ENCODE assay signal across 22 mouse cellular contexts in the genomic region with DNA sequence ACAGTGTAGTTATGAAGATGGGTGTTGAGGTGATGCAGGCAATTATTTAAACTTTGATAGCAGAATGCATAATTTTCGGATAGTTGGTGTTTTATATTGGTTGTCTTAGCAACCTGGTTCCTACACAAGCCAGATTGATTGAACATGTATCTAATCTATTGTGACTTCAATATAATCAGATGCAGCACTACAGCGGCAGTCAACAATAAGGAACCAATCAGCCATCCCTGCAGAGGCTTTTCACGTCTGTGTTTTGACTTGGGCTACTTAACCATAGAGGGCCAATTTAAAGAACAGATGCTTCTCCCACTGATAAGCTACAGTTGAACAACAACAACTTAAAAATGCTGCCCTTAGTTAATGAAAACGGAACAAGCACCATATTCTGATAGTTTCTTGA.
DNase-seq lines count a peak whose midpoint lies in the region; ATAC-seq lines count a peak whose summit lies in the region.
"Had no signal": no experiment of that assay in that cellular context is flagged by ENCODE, and none has a peak within 500 bp of the region (broad histone marks: within the 10 kb centered on the region; RNA-seq: fewer than 3 reads in every experiment).

No protein-coding gene starts in this region.

- no peak for DNase-seq in forebrain, embryonic 10.5 days (ENCODE audit: extremely low spot score, low spot score)
- no peak for DNase-seq in midbrain, embryonic 11.5 days (ENCODE audit: low spot score, missing footprints)
- no peak for DNase-seq in midbrain, embryonic 10.5 days (ENCODE audit: low spot score)
- peak; percentile 5 for DNase-seq in retina, embryonic 14.5 days (ENCODE audit: low spot score)
- no peak for DNase-seq in retina, postnatal 1 day
- DNase-seq in spleen, adult 12 weeks (ENCODE audit: low spot score) = no peak
- DNase-seq: adrenal gland, adult 2 months; adrenal gland, postnatal 10 days; adrenal gland, postnatal 25 days; cerebellum, adult 11 months; cerebellum, adult 18-20 months; cerebellum, adult 8-10 months; cerebellum, adult 9-11 months; cerebellum, postnatal 14 days; cerebellum, postnatal 36 days; embryo, embryonic 11 days had no signal

- WGBS in forebrain, embryonic 13.5 days = 36% methylated on average over 4 of the region's 4 CpGs
- 49% methylated on average over 4 of the region's 4 CpGs for WGBS in forebrain, embryonic 10.5 days
- 33% methylated on average over 4 of the region's 4 CpGs for WGBS in midbrain, embryonic 11.5 days
- WGBS in midbrain, embryonic 10.5 days = 44% methylated on average over 4 of the region's 4 CpGs

- H3K27me3 ChIP-seq in forebrain, embryonic 13.5 days = no peaks in the 10 kb centered on the region
- H3K27me3 ChIP-seq in forebrain, embryonic 10.5 days (ENCODE audit: poor library complexity, severe bottlenecking) = no peaks in the 10 kb centered on the region
- H3K27me3 ChIP-seq in midbrain, embryonic 11.5 days (ENCODE audit: control insufficient read depth, insufficient read depth, low read length) = no peaks in the 10 kb centered on the region
- no peaks in the 10 kb centered on the region for H3K27me3 ChIP-seq in midbrain, embryonic 10.5 days (ENCODE audit: low read depth, poor library complexity, severe bottlenecking)
- H3K27me3 ChIP-seq: embryonic facial prominence, embryonic 13.5 days; embryonic facial prominence, embryonic 15.5 days had no signal

- no peak overlapping the region for H3K4me2 ChIP-seq in forebrain, embryonic 13.5 days
- H3K4me2 ChIP-seq in midbrain, embryonic 11.5 days = no peak overlapping the region
- H3K4me2 ChIP-seq: embryonic facial prominence, embryonic 13.5 days; embryonic facial prominence, embryonic 15.5 days had no signal

- no peak overlapping the region for H3K27ac ChIP-seq in forebrain, embryonic 13.5 days
- H3K27ac ChIP-seq in forebrain, embryonic 10.5 days = no peak overlapping the region
- no peak overlapping the region for H3K27ac ChIP-seq in midbrain, embryonic 11.5 days (ENCODE audit: low read depth, low read length)
- no peak overlapping the region for H3K27ac ChIP-seq in midbrain, embryonic 10.5 days (replicated peaks)
- H3K27ac ChIP-seq: embryonic facial prominence, embryonic 13.5 days; embryonic facial prominence, embryonic 15.5 days had no signal

- H3K9me3 ChIP-seq in forebrain, embryonic 13.5 days (replicated peaks) = no peaks in the 10 kb centered on the region
- H3K9me3 ChIP-seq in forebrain, embryonic 10.5 days = no peaks in the 10 kb centered on the region
- H3K9me3 ChIP-seq in midbrain, embryonic 11.5 days (ENCODE audit: control insufficient read depth, low read length) = no peaks in the 10 kb centered on the region
- H3K9me3 ChIP-seq in midbrain, embryonic 10.5 days (replicated peaks) = no peaks in the 10 kb centered on the region
- H3K9me3 ChIP-seq: embryonic facial prominence, embryonic 13.5 days; embryonic facial prominence, embryonic 15.5 days had no signal

- no peaks in the 10 kb centered on the region for H3K36me3 ChIP-seq in forebrain, embryonic 13.5 days (ENCODE audit: poor library complexity, severe bottlenecking)
- H3K36me3 ChIP-seq in forebrain, embryonic 10.5 days (replicated peaks) = no peaks in the 10 kb centered on the region
- no peaks in the 10 kb centered on the region for H3K36me3 ChIP-seq in midbrain, embryonic 11.5 days (ENCODE audit: control insufficient read depth, insufficient read depth, low read length)
- no peaks in the 10 kb centered on the region for H3K36me3 ChIP-seq in midbrain, embryonic 10.5 days
- H3K36me3 ChIP-seq: embryonic facial prominence, embryonic 13.5 days; embryonic facial prominence, embryonic 15.5 days had no signal

- no peak overlapping the region for H3K4me3 ChIP-seq in forebrain, embryonic 13.5 days
- no peak overlapping the region for H3K4me3 ChIP-seq in forebrain, embryonic 10.5 days
- H3K4me3 ChIP-seq in midbrain, embryonic 11.5 days (ENCODE audit: low read depth, low read length) = no peak overlapping the region
- H3K4me3 ChIP-seq in midbrain, embryonic 10.5 days = no peak overlapping the region
- H3K4me3 ChIP-seq: embryonic facial prominence, embryonic 13.5 days; embryonic facial prominence, embryonic 15.5 days; erythroblast, embryonic 14.5 days had no signal

- ATAC-seq in forebrain, embryonic 13.5 days = 0 out of 2 replicates have a peak, but pooled peaks have one; percentile 41
- peak; percentile 72 for ATAC-seq in midbrain, embryonic 11.5 days (ENCODE audit: low FRiP score)
- ATAC-seq: forebrain, embryonic 14.5 days; forebrain, embryonic 16.5 days had no signal

- H3K4me1 ChIP-seq in forebrain, embryonic 13.5 days = no peaks in the 10 kb centered on the region
- H3K4me1 ChIP-seq in forebrain, embryonic 10.5 days = no peaks in the 10 kb centered on the region
- H3K4me1 ChIP-seq in midbrain, embryonic 11.5 days (ENCODE audit: control insufficient read depth, insufficient read depth, low read length) = no peaks in the 10 kb centered on the region; the same call in 1 of the 2 replicates
- H3K4me1 ChIP-seq in midbrain, embryonic 10.5 days = peaks cover 4% of the 10 kb centered on the region; the same call in 1 of the 2 replicates
- H3K4me1 ChIP-seq: embryonic facial prominence, embryonic 13.5 days; embryonic facial prominence, embryonic 15.5 days had no signal

- no peak overlapping the region for H3K9ac ChIP-seq in forebrain, embryonic 13.5 days
- H3K9ac ChIP-seq in midbrain, embryonic 11.5 days (ENCODE audit: low read length) = no peak overlapping the region
- H3K9ac ChIP-seq: embryonic facial prominence, embryonic 13.5 days; embryonic facial prominence, embryonic 15.5 days had no signal
